Mouse (Mus musculus) lung, postnatal 36 days (tissue): ENCODE data around the gene Scyl2.
"Not testable (repeated sequence)": the region's sequence is repeated elsewhere in the genome, so short reads cannot be mapped to it uniquely, and the experiment has no call there.

Experiments used
- DNase-seq: peaks from one replicate; pipeline ENCODE4 v3.0.0; 2022; ENCODE audit warnings: mixed read lengths

The Scyl2 gene

GRCm38 (mm10) chr10:89678054-89678453 is 8.0 kb downstream of the Scyl2 start:
- no peak for DNase-seq

GRCm38 (mm10) chr10:89676609-89677008 is 9.5 kb downstream of the Scyl2 start:
- DNase-seq = no peak

GRCm38 (mm10) chr10:89670371-89670770 is 15.7 kb downstream of the Scyl2 start:
- not testable (repeated sequence) for DNase-seq

GRCm38 (mm10) chr10:89667571-89667970 is 18.5 kb downstream of the Scyl2 start:
- DNase-seq = no peak

- no peak for DNase-seq
Measured at GRCm38 (mm10) chr10:89665679-89666078, 20.4 kb downstream of the Scyl2 start.

GRCm38 (mm10) chr10:89664977-89665645 is 21.0 kb downstream of the Scyl2 start:
- DNase-seq = no peak

- DNase-seq = no peak
Measured at GRCm38 (mm10) chr10:89656366-89656765, 29.7 kb downstream of the Scyl2 start.

GRCm38 (mm10) chr10:89652912-89653311 is 33.2 kb downstream of the Scyl2 start:
- no peak for DNase-seq

- DNase-seq = no peak
Measured at GRCm38 (mm10) chr10:89651691-89652090, 34.4 kb downstream of the Scyl2 start.

- DNase-seq = no peak
Measured at GRCm38 (mm10) chr10:89646918-89647317, 39.2 kb downstream of the Scyl2 start.

GRCm38 (mm10) chr10:89637001-89637400 is 49.1 kb downstream of the Scyl2 start:
- no peak for DNase-seq

GRCm38 (mm10) chr10:89635018-89635417 is 51.1 kb downstream of the Scyl2 start:
- DNase-seq = no peak

GRCm38 (mm10) chr10:89633736-89634426 is 52.2 kb downstream of the Scyl2 start:
- no peak for DNase-seq

- DNase-seq = no peak
Measured at GRCm38 (mm10) chr10:89633121-89633520, 53.0 kb downstream of the Scyl2 start.

- no peak for DNase-seq
Measured at GRCm38 (mm10) chr10:89631831-89632230, 54.3 kb downstream of the Scyl2 start.

GRCm38 (mm10) chr10:89630564-89630963 is 55.5 kb downstream of the Scyl2 start:
- no peak for DNase-seq

- DNase-seq = peak; percentile 66
Measured at GRCm38 (mm10) chr10:89630052-89630451, 56.0 kb downstream of the Scyl2 start.

GRCm38 (mm10) chr10:89626714-89627113 is 59.4 kb downstream of the Scyl2 start:
- DNase-seq = no peak

GRCm38 (mm10) chr10:89624196-89624595 is 61.9 kb downstream of the Scyl2 start:
- no peak for DNase-seq

GRCm38 (mm10) chr10:89621129-89621528 is 65.0 kb downstream of the Scyl2 start, which contains the start of gene Slc17a8:
Gene Slc17a8 (minus strand): TSS chr10:89621253.
- DNase-seq = no peak

- DNase-seq = peak; percentile 5
Measured at GRCm38 (mm10) chr10:89599311-89599710, 86.8 kb downstream of the Scyl2 start.

- no peak for DNase-seq
Measured at GRCm38 (mm10) chr10:89597275-89597674, 88.8 kb downstream of the Scyl2 start.

GRCm38 (mm10) chr10:89595935-89596334 is 90.2 kb downstream of the Scyl2 start:
- no peak for DNase-seq

- DNase-seq = no peak
Measured at GRCm38 (mm10) chr10:89595514-89595913, 90.6 kb downstream of the Scyl2 start.
